Mouse (Mus musculus): ENCODE results near the gene Csrnp2.

DNA sequence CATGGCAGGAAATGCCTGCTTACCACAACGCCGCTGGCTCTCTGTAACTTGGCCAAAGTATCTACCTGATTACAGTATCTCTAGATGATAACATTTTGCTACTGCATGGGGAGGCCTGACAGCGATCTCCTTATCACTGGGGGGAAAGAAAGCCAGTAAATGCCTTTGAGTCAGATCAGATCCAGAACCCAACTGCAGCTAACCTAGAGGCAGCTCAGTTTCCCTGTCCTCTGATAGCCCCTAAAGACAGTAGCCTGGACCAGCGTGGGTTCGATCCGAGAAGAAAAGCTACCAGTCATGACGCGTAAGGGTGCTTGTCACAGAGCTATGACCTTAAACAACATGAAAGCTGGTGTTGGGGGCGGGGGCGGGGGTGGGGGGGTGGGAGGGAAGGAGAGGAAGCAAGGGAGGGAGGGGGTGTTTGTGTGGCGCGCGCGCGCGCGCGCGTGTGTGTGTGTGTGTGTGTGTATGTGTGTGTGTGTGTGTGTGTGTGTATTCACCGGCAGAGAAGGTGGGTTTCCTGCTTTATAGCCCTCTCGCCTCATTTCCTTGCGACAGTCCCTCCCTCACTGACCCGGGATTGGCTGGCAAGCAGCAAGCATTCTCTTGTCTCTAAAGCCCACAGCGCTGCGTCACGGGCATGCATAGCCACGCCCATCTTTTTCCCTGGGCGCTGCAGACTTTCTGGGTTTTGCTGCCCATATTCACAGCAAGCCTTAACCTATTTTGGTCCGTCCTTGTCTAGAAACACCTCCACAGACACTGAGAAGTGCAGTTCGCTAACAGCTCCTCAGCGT, 52.0 kb downstream of the Csrnp2 start:
- TF ChIP-seq CTCF (IDR thresholded peaks at IDR 0.05; ENCODE audit: insufficient read depth, low read length) (no peak), POLR2A (IDR thresholded peaks at IDR 0.05; ENCODE audit: borderline replicate concordance, extremely low read depth, low read depth, low read length) (peak; percentile 69; the same call in 1 of the 2 replicates)
